Mouse (Mus musculus): ENCODE measurements around the gene Naa38.

- TF ChIP-seq TAL1 (IDR thresholded peaks at IDR 0.05; ENCODE audit: low read length) = no peak
- no peak for TF ChIP-seq GATA1 (IDR thresholded peaks at IDR 0.05; ENCODE audit: low read length)
Observed at GRCm38 (mm10) chr11:69421131-69421977, 26.1 kb downstream of the Naa38 start.
